Mouse (Mus musculus): ENCODE results near the gene Prkn.

DNA sequence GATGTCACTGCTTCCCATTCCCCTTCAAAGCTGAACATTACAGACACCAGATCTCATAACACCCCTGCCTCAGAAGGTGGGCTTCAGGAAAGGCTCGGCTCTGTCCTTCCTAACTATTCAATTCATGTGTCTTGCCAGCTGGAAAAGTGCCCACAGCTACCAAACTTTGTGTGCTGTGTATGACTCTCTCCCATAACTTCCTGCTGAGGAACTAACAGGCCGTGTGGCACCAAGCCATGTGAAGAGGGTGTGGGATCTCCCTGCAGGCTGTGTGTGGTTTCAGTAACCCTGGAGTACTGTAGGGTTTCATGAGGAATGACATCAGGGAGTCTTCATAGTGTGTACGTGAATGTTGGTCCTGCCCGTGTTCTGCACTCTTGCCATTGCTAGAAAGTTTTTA, 871.9 kb downstream of the Prkn start:
- TF ChIP-seq CTCF (IDR thresholded peaks at IDR 0.05; ENCODE audit: low read depth) (no peak), EP300 (optimal IDR thresholded peaks at IDR 0.05) (no peak)
